ENCODE assay signal across 12 mouse cellular contexts in the genomic region with DNA sequence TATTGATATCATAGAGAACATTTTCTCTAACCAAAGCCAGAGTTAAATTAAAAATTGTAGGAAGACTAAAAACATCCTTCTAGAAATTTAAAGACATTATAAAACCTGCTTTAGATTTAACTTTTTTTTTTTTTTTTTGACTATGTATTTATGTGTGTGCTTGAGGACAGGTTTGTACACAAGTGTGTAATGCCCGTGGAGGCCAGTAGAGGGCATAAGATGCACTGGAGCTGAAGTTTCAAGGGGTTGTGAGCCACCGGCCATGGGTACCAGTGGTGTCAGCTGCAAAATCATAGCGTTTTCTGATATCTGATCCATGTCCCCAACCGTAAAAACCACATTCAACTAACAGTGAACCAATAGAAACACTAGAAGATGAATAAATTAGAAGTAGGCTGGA.
DNase-seq lines count a peak whose midpoint lies in the region; ATAC-seq and TF ChIP-seq lines count a peak whose summit lies in the region.
"Had no signal": no experiment of that assay in that cellular context is flagged by ENCODE, and none has a peak within 500 bp of the region (broad histone marks: within the 10 kb centered on the region; RNA-seq: fewer than 3 reads in every experiment).

No protein-coding gene starts in this region.

- no peak for DNase-seq in lung, adult 2 months
- no peak for DNase-seq in lung, postnatal 10 days
- DNase-seq in WW6 (ENCODE audit: low read depth, low spot score) = peak; percentile 14
- DNase-seq in cerebellum, adult 9-10 months = no peak
- DNase-seq: adrenal gland, adult 8-10 months; cerebellum, adult 11-12 months had no signal

- ATAC-seq in intestine, postnatal 0 days = no peak
- ATAC-seq in intestine, embryonic 15.5 days = no peak
- no peak for ATAC-seq in CD4-positive, CD25-positive, alpha-beta regulatory T cell, adult 4 months
- ATAC-seq: forebrain, embryonic 14.5 days had no signal

- H3K36me3 ChIP-seq in intestine, postnatal 0 days (ENCODE audit: control insufficient read depth, insufficient read depth) = no peaks in the 10 kb centered on the region
- no peaks in the 10 kb centered on the region for H3K36me3 ChIP-seq in intestine, embryonic 15.5 days
- H3K36me3 ChIP-seq in ES-Bruce4 (ENCODE audit: control insufficient read depth, insufficient read depth, low read length, poor library complexity, severe bottlenecking) = no peaks in the 10 kb centered on the region

- no peaks in the 10 kb centered on the region for H3K4me1 ChIP-seq in intestine, postnatal 0 days (replicated peaks; ENCODE audit: control insufficient read depth, insufficient read depth, low read length)
- no peaks in the 10 kb centered on the region for H3K4me1 ChIP-seq in intestine, embryonic 15.5 days (replicated peaks)
- H3K4me1 ChIP-seq in lung, adult 2 months (ENCODE audit: control insufficient read depth, insufficient read depth, low read length) = no peaks in the 10 kb centered on the region
- no peaks in the 10 kb centered on the region for H3K4me1 ChIP-seq in ES-Bruce4 (ENCODE audit: control insufficient read depth, insufficient read depth, low read length)

- H3K9ac ChIP-seq in intestine, postnatal 0 days (ENCODE audit: low read depth, low read length) = no peak overlapping the region
- no peak overlapping the region for H3K9ac ChIP-seq in intestine, embryonic 15.5 days
- H3K9ac ChIP-seq in ES-Bruce4 (ENCODE audit: low read depth, poor library complexity, severe bottlenecking) = no peak overlapping the region

- H3K27me3 ChIP-seq in intestine, postnatal 0 days (replicated peaks; ENCODE audit: control insufficient read depth, insufficient read depth, low read length) = no peaks in the 10 kb centered on the region
- H3K27me3 ChIP-seq in intestine, embryonic 15.5 days (replicated peaks) = no peaks in the 10 kb centered on the region
- no peaks in the 10 kb centered on the region for H3K27me3 ChIP-seq in ES-Bruce4 (ENCODE audit: control insufficient read depth, insufficient read depth, low read length, poor library complexity, severe bottlenecking)

- no peak overlapping the region for H3K27ac ChIP-seq in intestine, postnatal 0 days (ENCODE audit: low read depth, low read length)
- no peak overlapping the region for H3K27ac ChIP-seq in intestine, embryonic 15.5 days
- H3K27ac ChIP-seq in ES-Bruce4 (ENCODE audit: insufficient read depth, low read length) = no peak overlapping the region

- H3K9me3 ChIP-seq in intestine, postnatal 0 days (ENCODE audit: control insufficient read depth) = no peaks in the 10 kb centered on the region
- H3K9me3 ChIP-seq in intestine, embryonic 15.5 days = no peaks in the 10 kb centered on the region
- no peaks in the 10 kb centered on the region for H3K9me3 ChIP-seq in ES-Bruce4 (replicated peaks; ENCODE audit: control insufficient read depth, insufficient read depth, low read length, poor library complexity, severe bottlenecking)

- no peak overlapping the region for H3K4me3 ChIP-seq in intestine, postnatal 0 days (ENCODE audit: low read depth, low read length)
- H3K4me3 ChIP-seq in intestine, embryonic 15.5 days (replicated peaks) = no peak overlapping the region
- H3K4me3 ChIP-seq in lung, adult 2 months (replicated peaks; ENCODE audit: extremely low read depth, low read depth, low read length) = no peak overlapping the region
- H3K4me3 ChIP-seq in ES-Bruce4 (ENCODE audit: low read depth, low read length) = no peak overlapping the region
- H3K4me3 ChIP-seq: myocyte had no signal

- TF ChIP-seq CTCF in intestine, postnatal 0 days (IDR thresholded peaks at IDR 0.05; ENCODE audit: low read depth) = peak; percentile 47
- 0 out of 2 replicates have a peak, but pooled peaks have one; percentile 19 for TF ChIP-seq CTCF in lung, adult 2 months (IDR thresholded peaks at IDR 0.05; ENCODE audit: insufficient read depth, low read length)
- peak; percentile 32 for TF ChIP-seq CTCF in ES-Bruce4 (IDR thresholded peaks at IDR 0.05; ENCODE audit: low read depth, low read length)

- WGBS in intestine, postnatal 0 days = 75% methylated on average over 4 of the region's 4 CpGs
- 81% methylated on average over 4 of the region's 4 CpGs for WGBS in intestine, embryonic 15.5 days
- whole genome bisulfite sequencing in lung, adult 2 months = 78% methylated on average over 4 of the region's 4 CpGs

- H3K4me2 ChIP-seq in intestine, postnatal 0 days (replicated peaks; ENCODE audit: low read depth) = no peak overlapping the region
- H3K4me2 ChIP-seq in intestine, embryonic 15.5 days (replicated peaks) = no peak overlapping the region

- TF ChIP-seq POLR2A in lung, adult 2 months (IDR thresholded peaks at IDR 0.05; ENCODE audit: borderline replicate concordance, extremely low read depth, low read depth, low read length) = no peak
- TF ChIP-seq POLR2A in ES-Bruce4 (IDR thresholded peaks at IDR 0.05; ENCODE audit: insufficient read depth, low read length) = no peak

- TF ChIP-seq EP300 in ES-Bruce4 (IDR thresholded peaks at IDR 0.05; ENCODE audit: insufficient read depth, low read depth, low read length) = no peak
